Mouse (Mus musculus) heart, embryonic 16.5 days (tissue): ENCODE data around the gene Arpp19. TPM values are rescaled to one million over a fixed set of nuclear protein-coding genes. Genes with fewer than 3 reads are reported as not detected.

ENCODE experiments used
- ATAC-seq: fragments of 200-750 bp; cut with Nextera tagmentation; replicated peaks from 2 replicates; pipeline ENCODE4 v1.8.0; 2017; ENCODE audit warnings: moderate number of reproducible peaks; ENCODE audit not compliant: insufficient read depth, low FRiP score; ENCODE audit errors: extremely low read depth
- H3K27ac ChIP-seq: fragments of 300-500 bp; sonication (generic); 2 replicates; pipeline ENCODE4 v1.5.1; 2014; ENCODE audit warnings: mild to moderate bottlenecking, low read length, control low read depth, moderate library complexity
- H3K27me3 ChIP-seq: fragments of 300-500 bp; sonication (generic); 2 replicates; pipeline ENCODE4 v1.6.1; 2014; ENCODE audit warnings: low read length, mixed read lengths; ENCODE audit not compliant: control insufficient read depth, insufficient read depth
- H3K36me3 ChIP-seq: fragments of 300-500 bp; sonication (generic); 2 replicates; pipeline ENCODE4 v1.6.1; 2014; ENCODE audit not compliant: control insufficient read depth, insufficient read depth
- H3K4me1 ChIP-seq: fragments of 300-500 bp; sonication (generic); 2 replicates; pipeline ENCODE4 v1.6.1; 2014; ENCODE audit warnings: low read length, mixed read lengths; ENCODE audit not compliant: control insufficient read depth, insufficient read depth
- H3K4me2 ChIP-seq: fragments of 300-500 bp; sonication (generic); 2 replicates; pipeline ENCODE4 v1.6.1; 2014; ENCODE audit warnings: low read depth, mild to moderate bottlenecking, control low read depth, low read length
- H3K4me3 ChIP-seq: fragments of 300-500 bp; sonication (generic); 2 replicates; pipeline ENCODE4 v1.5.1; 2014; ENCODE audit warnings: mild to moderate bottlenecking, control low read depth, low read length
- H3K9ac ChIP-seq: fragments of 300-500 bp; sonication (generic); 2 replicates; pipeline ENCODE4 v1.6.1; 2014; ENCODE audit warnings: low read length, control low read depth
- H3K9me3 ChIP-seq: fragments of 300-500 bp; sonication (generic); replicated peaks from 2 replicates; pipeline ENCODE4 v1.6.1; 2016; ENCODE audit warnings: low read length; ENCODE audit not compliant: control insufficient read depth
- WGBS: fragments of 180-500 bp; shearing (Covaris S2); extraction: QIAGEN DNeasy Blood & Tissue Kit; methylation state at CpG from one replicate; pipeline ENCODE4 v1.1.7; 2014; 5-methylcytosine and 5-hydroxymethylcytosine counted together
- polyA plus RNA-seq: library from polyadenylated mRNA; unstranded; fragments of >200 nt; fragmentation: Nextera tagmentation; extraction: Ambion mirVana; gene quantifications from 2 replicates; pipeline ENCODE4 v1.2.1, GENCODE M21; 2015

The Arpp19 gene
- polyA plus RNA-seq, 1 experiment from 2014 or later: 195 TPM

GRCm38 (mm10) chr9:75047079-75047478 is 9.7 kb downstream of the Arpp19 start:
- no peak overlapping the region for H3K4me3 ChIP-seq
- no peaks in the 10 kb centered on the region for H3K27me3 ChIP-seq
- peaks cover 5% of the 10 kb centered on the region; the same call in 1 of the 2 replicates for H3K4me1 ChIP-seq
- no peaks in the 10 kb centered on the region; the same call in 1 of the 2 replicates for H3K36me3 ChIP-seq
- no peak overlapping the region for H3K27ac ChIP-seq
- H3K4me2 ChIP-seq: no peak overlapping the region
- no peaks in the 10 kb centered on the region for H3K9me3 ChIP-seq
- ATAC-seq: no peak
- H3K9ac ChIP-seq: no peak overlapping the region

GRCm38 (mm10) chr9:75049100-75049499 is 11.7 kb downstream of the Arpp19 start:
- H3K27ac ChIP-seq: no peak overlapping the region
- H3K27me3 ChIP-seq: no peaks in the 10 kb centered on the region
- H3K4me2 ChIP-seq: no peak overlapping the region
- H3K36me3 ChIP-seq: no peaks in the 10 kb centered on the region
- no peak for ATAC-seq
- WGBS: 63% methylated on average over 3 of the region's 3 CpGs
- no peak overlapping the region for H3K4me3 ChIP-seq
- H3K9ac ChIP-seq: no peak overlapping the region
- H3K4me1 ChIP-seq: peaks cover 5% of the 10 kb centered on the region; the same call in 1 of the 2 replicates
- no peaks in the 10 kb centered on the region for H3K9me3 ChIP-seq

GRCm38 (mm10) chr9:75050003-75050402 is 12.6 kb downstream of the Arpp19 start:
- H3K9ac ChIP-seq: no peak overlapping the region
- ATAC-seq: no peak

GRCm38 (mm10) chr9:75051841-75052240 is 14.4 kb downstream of the Arpp19 start:
- Histone ChIP-seq H3K9ac (no peak overlapping the region), H3K4me2 (no peak overlapping the region), H3K4me3 (no peak overlapping the region), H3K4me1 (peaks cover 5% of the 10 kb centered on the region; the same call in 1 of the 2 replicates), H3K36me3 (peaks cover 4% of the 10 kb centered on the region), H3K9me3 (no peaks in the 10 kb centered on the region), H3K27me3 (no peaks in the 10 kb centered on the region), H3K27ac (no peak overlapping the region)
- 60% methylated on average over 4 of the region's 4 CpGs for WGBS
- no peak for ATAC-seq

More at GRCm38 (mm10) chr9:75050003-75050402, 12.6 kb downstream of the Arpp19 start:
- Histone ChIP-seq H3K4me2 (no peak overlapping the region), H3K4me1 (peaks cover 5% of the 10 kb centered on the region; the same call in 1 of the 2 replicates), H3K9me3 (no peaks in the 10 kb centered on the region), H3K27me3 (no peaks in the 10 kb centered on the region), H3K4me3 (no peak overlapping the region), H3K36me3 (no peaks in the 10 kb centered on the region), H3K27ac (no peak overlapping the region)
- WGBS: 23% methylated on average over 3 of the region's 3 CpGs

GRCm38 (mm10) chr9:75055046-75055445 is 17.6 kb downstream of the Arpp19 start:
- no peaks in the 10 kb centered on the region for H3K27me3 ChIP-seq
- peaks cover 16% of the 10 kb centered on the region for H3K36me3 ChIP-seq
- peaks cover 3% of the 10 kb centered on the region; the same call in 1 of the 2 replicates for H3K4me1 ChIP-seq
- no peak overlapping the region for H3K4me2 ChIP-seq
- no peak overlapping the region for H3K4me3 ChIP-seq
- ATAC-seq: no peak
- no peaks in the 10 kb centered on the region for H3K9me3 ChIP-seq
- H3K27ac ChIP-seq: no peak overlapping the region
- WGBS: 89% methylated on average over 5 of the region's 5 CpGs
- H3K9ac ChIP-seq: no peak overlapping the region

- no peak for ATAC-seq
- 62% methylated on average over 9 of the region's 9 CpGs for WGBS
These were observed 27.4 kb downstream of the Arpp19 start for GRCm38 (mm10) chr9:75064678-75065331.

GRCm38 (mm10) chr9:75070457-75071028 is 33.1 kb downstream of the Arpp19 start, which contains the start of gene Myo5a:
Myo5a (plus strand) TSS chr9:75071015.
- peak within 1 kb of the TSS; percentile 70 for H3K4me2 ChIP-seq
- peaks cover 12% of the 10 kb centered on the region for H3K4me1 ChIP-seq
- no peaks in the 10 kb centered on the region for H3K36me3 ChIP-seq
- no peak for ATAC-seq
- peak within 1 kb of the TSS; percentile 87 for H3K27ac ChIP-seq
- H3K9me3 ChIP-seq: no peaks in the 10 kb centered on the region
- peak within 1 kb of the TSS; percentile 94 for H3K4me3 ChIP-seq
- peak within 1 kb of the TSS; percentile 87 for H3K9ac ChIP-seq
- H3K27me3 ChIP-seq: no peaks in the 10 kb centered on the region
- 23% methylated on average over 23 of the region's 23 CpGs for WGBS

More at GRCm38 (mm10) chr9:75064678-75065331, 27.4 kb downstream of the Arpp19 start:
- Histone ChIP-seq H3K4me3 (no peak overlapping the region), H3K27me3 (no peaks in the 10 kb centered on the region), H3K4me2 (no peak overlapping the region), H3K4me1 (no peaks in the 10 kb centered on the region), H3K36me3 (no peaks in the 10 kb centered on the region), H3K27ac (no peak overlapping the region), H3K9me3 (no peaks in the 10 kb centered on the region), H3K9ac (no peak overlapping the region)

GRCm38 (mm10) chr9:75071029-75071705 is 33.8 kb downstream of the Arpp19 start:
- Histone ChIP-seq H3K4me3 (peak overlapping the region; percentile 94), H3K4me1 (peaks cover 12% of the 10 kb centered on the region), H3K27ac (peak overlapping the region; percentile 87), H3K9ac (peak overlapping the region; percentile 87), H3K27me3 (no peaks in the 10 kb centered on the region), H3K4me2 (peak overlapping the region; percentile 70), H3K36me3 (no peaks in the 10 kb centered on the region), H3K9me3 (no peaks in the 10 kb centered on the region)
- peak; percentile 96 for ATAC-seq
- WGBS: 0% methylated on average over 59 of the region's 92 CpGs
